Mouse (Mus musculus) midbrain, postnatal 0 days (tissue): ENCODE results near the gene Ino80d. TPM values are rescaled to one million over a fixed set of nuclear protein-coding genes. Genes with fewer than 3 reads are reported as not detected.

Source experiments
- ATAC-seq: fragments of 200-750 bp; cut with Nextera tagmentation; 2 replicates; pipeline ENCODE4 v1.8.0; 2017; ENCODE audit warnings: moderate number of reproducible peaks, mild to moderate bottlenecking, moderate TSS enrichment, moderate library complexity; ENCODE audit not compliant: low FRiP score
- DNase-seq: peaks from one replicate; pipeline ENCODE4 v3.0.0-alpha.2; 2015; ENCODE audit warnings: low spot score
- H3K27ac ChIP-seq: fragments of 300-500 bp; sonication (generic); 2 replicates; pipeline ENCODE4 v1.5.1; 2014; ENCODE audit warnings: low read depth, mild to moderate bottlenecking, low read length, mixed read lengths
- H3K27me3 ChIP-seq: fragments of 300-500 bp; sonication (generic); 2 replicates; pipeline ENCODE4 v1.6.1; 2014; ENCODE audit warnings: low read length, control low read depth, mixed read lengths; ENCODE audit not compliant: insufficient read depth
- H3K36me3 ChIP-seq: fragments of 300-500 bp; sonication (generic); 2 replicates; pipeline ENCODE4 v1.6.1; 2014; ENCODE audit warnings: low read length, control low read depth, mixed read lengths; ENCODE audit not compliant: insufficient read depth
- H3K4me1 ChIP-seq: fragments of 300-500 bp; sonication (generic); 2 replicates; pipeline ENCODE4 v1.6.1; 2014; ENCODE audit warnings: mild to moderate bottlenecking, control low read depth, antibody characterized with exemption, low read length, mixed read lengths; ENCODE audit not compliant: insufficient read depth
- H3K4me2 ChIP-seq: fragments of 300-500 bp; sonication (generic); 2 replicates; pipeline ENCODE4 v1.6.1; 2014; ENCODE audit warnings: low read depth, mild to moderate bottlenecking, low read length, mixed read lengths; ENCODE audit not compliant: poor library complexity, severe bottlenecking
- H3K4me3 ChIP-seq: fragments of 300-500 bp; sonication (generic); 2 replicates; pipeline ENCODE4 v1.5.1; 2014; ENCODE audit warnings: low read depth, mild to moderate bottlenecking, low read length, moderate library complexity
- H3K9ac ChIP-seq: fragments of 300-500 bp; sonication (generic); replicated peaks from 2 replicates; pipeline ENCODE4 v1.6.1; 2014; ENCODE audit warnings: mild to moderate bottlenecking, low read length, moderate library complexity, mixed read lengths; ENCODE audit not compliant: poor library complexity, severe bottlenecking
- H3K9me3 ChIP-seq: fragments of 300-500 bp; sonication (generic); 2 replicates; pipeline ENCODE4 v1.6.1; 2016; ENCODE audit warnings: low read length, control low read depth
- CTCF ChIP-seq: IDR thresholded peaks from 2 replicates; pipeline ENCODE4 v1.5.1; 2016; ENCODE audit warnings: antibody characterized with exemption, mild to moderate bottlenecking
- WGBS: fragments of 180-500 bp; shearing (Covaris S2); extraction: QIAGEN DNeasy Blood & Tissue Kit; methylation state at CpG from one replicate; pipeline ENCODE4 v1.1.7; 2014; 5-methylcytosine and 5-hydroxymethylcytosine counted together
- polyA plus RNA-seq: library from polyadenylated mRNA; unstranded; fragments of >200 nt; fragmentation: Nextera tagmentation; extraction: Ambion mirVana; gene quantifications from 2 replicates; pipeline ENCODE4 v1.2.1, GENCODE M21; 2015
- total RNA-seq: library from RNA; depleted of rRNA; stranded (reverse); fragments of >200 nt; gene quantifications from 2 replicates; pipeline ENCODE4 v1.2.3, GENCODE M21; 2014

Ino80d gene
- total and polyA plus RNA-seq, 2 experiments from 2014 or later, result 7.3 to 11.0 TPM

DNA sequence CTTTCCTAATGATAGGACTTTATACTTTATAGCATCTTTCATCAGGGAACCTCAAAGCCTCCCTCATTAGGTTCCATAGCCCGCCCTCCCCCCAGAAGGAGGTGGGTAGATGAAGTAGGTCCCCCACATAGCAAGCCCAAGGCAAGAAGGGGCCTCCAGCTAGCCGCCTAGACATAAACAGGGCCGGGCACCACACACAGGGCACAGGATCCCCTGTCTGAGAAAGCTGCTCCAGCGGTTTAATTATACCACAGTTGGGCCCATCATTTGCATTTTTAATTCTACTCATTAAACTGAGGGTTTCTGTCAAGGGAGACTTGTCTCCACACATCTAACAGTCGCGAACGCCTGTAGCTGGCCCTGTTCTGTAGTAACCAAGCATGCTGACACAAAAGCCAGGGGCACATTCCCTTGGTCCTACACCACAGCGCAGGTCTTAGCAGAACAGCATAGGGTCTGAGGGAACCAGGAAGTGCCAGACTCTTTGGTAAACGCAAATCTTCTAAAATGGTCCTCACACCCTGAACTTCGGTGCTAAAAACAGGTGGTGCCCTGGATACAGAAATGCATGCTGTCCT is 179.6 kb downstream of the Ino80d start:
- ATAC-seq, result no peak
- Histone ChIP-seq H3K9me3 (no peaks in the 10 kb centered on the region), H3K27me3 (peaks cover 4% of the 10 kb centered on the region; the same call in 1 of the 2 replicates), H3K9ac (no peak overlapping the region), H3K4me3 (no peak overlapping the region), H3K27ac (peak overlapping the region; percentile 55), H3K36me3 (no peaks in the 10 kb centered on the region), H3K4me2 (no peak overlapping the region), H3K4me1 (peaks cover 15% of the 10 kb centered on the region)
- 58% methylated on average over 10 of the region's 10 CpGs for whole genome bisulfite sequencing
- no peak for DNase-seq
- TF ChIP-seq CTCF, result no peak

DNA sequence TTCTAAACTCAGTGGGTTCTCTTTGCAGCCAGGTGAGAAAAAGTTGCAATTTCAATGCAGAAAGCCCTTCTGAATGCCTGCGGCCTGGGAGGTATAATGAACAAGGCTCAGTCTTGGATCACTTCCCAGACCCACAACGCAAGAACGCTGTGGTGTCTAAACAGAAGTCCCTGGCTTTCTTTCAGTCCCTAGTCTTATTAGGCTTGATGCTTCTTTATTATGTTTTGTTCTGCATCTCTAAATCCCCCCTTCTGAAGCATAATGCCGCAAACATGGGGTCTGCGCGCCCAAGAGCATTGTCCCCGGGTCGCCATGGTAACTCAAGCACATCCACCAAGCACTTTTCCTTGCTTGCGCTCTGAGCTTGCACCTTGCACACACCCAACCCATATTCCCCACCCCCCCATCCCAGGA is 180.4 kb downstream of the Ino80d start:
- Histone ChIP-seq H3K9ac (no peak overlapping the region; the same call in 1 of the 2 replicates), H3K27me3 (peaks cover 4% of the 10 kb centered on the region; the same call in 1 of the 2 replicates), H3K36me3 (no peaks in the 10 kb centered on the region), H3K4me3 (no peak overlapping the region), H3K27ac (peak overlapping the region; percentile 55), H3K4me1 (peaks cover 15% of the 10 kb centered on the region), H3K4me2 (peak overlapping the region; percentile 31), H3K9me3 (no peaks in the 10 kb centered on the region)
- no peak for TF ChIP-seq CTCF
- ATAC-seq (peak; percentile 74), DNase-seq (peak; percentile 79)
- WGBS, result 8% methylated on average over 9 of the region's 9 CpGs

DNA sequence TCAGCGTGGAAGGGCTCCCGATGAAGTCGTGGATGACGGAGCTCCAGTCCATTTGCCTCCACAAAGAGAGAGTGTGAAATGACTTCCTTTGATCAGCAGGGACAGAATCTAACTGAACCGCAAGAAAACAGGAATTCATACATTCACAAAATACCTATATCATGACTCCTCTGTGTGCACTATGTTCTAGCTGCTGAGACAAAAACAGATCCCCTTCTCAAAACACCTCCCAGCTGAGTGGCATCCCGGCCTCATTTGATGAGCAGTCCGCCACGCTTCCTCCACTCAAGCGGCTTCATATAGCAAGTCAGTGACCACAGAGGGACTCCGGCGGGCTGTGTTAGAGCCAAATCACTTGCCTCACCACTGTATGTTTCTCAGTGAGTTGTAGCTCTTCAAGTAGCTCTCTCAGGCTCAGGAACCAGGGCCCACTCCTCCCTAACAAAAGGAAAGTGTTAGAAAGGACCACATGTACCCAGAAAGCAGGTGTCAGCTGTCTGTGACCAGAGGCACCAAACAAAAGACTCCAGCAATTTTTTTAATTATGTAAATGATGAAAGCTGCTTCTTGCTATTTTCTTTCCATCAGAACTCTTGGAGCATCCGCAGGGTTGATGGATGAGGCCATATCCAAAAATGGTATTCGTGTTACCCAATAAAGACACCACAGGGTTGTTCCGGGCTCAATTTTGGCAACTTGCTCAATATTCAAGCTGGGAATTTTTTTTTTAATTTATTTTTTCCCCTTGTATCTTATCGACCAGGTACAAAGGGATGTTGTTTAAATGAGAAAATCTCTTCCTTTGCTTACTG is 181.0 kb downstream of the Ino80d start:
- 34% methylated on average over 15 of the region's 15 CpGs for WGBS
- H3K4me2 ChIP-seq, result no peak overlapping the region; the same call in 1 of the 2 replicates
- peaks cover 4% of the 10 kb centered on the region; the same call in 1 of the 2 replicates for H3K27me3 ChIP-seq
- H3K27ac ChIP-seq, result peak overlapping the region; percentile 32; the same call in 1 of the 2 replicates
- H3K4me1 ChIP-seq, result peaks cover 15% of the 10 kb centered on the region
- no peak for TF ChIP-seq CTCF
- ATAC-seq (no peak), DNase-seq (peak; percentile 51)
- H3K4me3 ChIP-seq, result no peak overlapping the region
- no peaks in the 10 kb centered on the region for H3K9me3 ChIP-seq
- no peaks in the 10 kb centered on the region for H3K36me3 ChIP-seq
- H3K9ac ChIP-seq, result no peak overlapping the region

DNA sequence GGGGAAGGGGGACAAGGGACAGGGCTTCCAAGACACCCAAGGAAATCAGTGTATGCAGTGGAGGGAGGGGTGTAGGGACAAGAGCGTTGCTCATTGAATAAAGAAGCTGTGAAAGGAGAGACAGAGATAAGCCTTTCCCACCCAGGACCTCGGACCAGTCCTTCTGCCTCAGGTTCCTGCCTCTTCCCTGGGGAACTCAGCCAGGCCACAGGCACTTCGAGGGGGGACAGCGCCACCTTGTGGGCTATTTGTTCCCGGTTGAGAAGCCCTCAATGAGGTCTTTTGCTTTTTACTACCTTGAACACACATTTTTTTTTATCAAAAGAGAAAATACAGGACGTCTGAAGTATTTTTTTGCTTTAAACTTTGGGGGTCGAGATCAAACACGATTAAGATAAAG is 185.0 kb downstream of the Ino80d start:
- 4% methylated on average over 8 of the region's 8 CpGs for WGBS
- Histone ChIP-seq H3K36me3 (no peaks in the 10 kb centered on the region), H3K27me3 (peaks cover 4% of the 10 kb centered on the region; the same call in 1 of the 2 replicates), H3K4me1 (peaks cover 12% of the 10 kb centered on the region), H3K9ac (no peak overlapping the region), H3K4me3 (no peak overlapping the region), H3K9me3 (no peaks in the 10 kb centered on the region), H3K4me2 (no peak overlapping the region), H3K27ac (no peak overlapping the region)
- DNase-seq (peak; percentile 59), ATAC-seq (no peak)
- TF ChIP-seq CTCF, result peak; percentile 76

DNA sequence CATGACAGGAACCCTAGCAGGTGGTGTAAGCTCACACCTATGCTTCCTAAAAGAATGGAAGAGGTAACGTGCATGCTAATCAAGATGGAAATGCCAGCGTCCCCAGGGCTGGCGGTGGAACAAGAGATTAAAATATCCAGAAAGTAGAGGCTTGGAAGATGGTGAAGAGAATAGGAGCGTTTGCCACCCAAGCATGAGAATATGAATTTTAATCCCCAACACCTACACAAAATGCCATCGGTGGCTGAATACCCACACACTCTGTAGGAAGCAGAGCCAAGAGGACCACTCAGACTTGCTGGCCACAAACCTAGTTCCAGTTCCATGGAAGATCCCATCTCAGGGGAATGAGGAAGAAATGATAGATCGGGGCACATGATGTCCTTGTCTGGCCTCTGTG is 195.2 kb downstream of the Ino80d start:
- H3K9ac ChIP-seq, result no peak overlapping the region
- no peaks in the 10 kb centered on the region for H3K9me3 ChIP-seq
- DNase-seq (no peak), ATAC-seq (no peak)
- H3K36me3 ChIP-seq, result no peaks in the 10 kb centered on the region
- H3K4me1 ChIP-seq, result no peaks in the 10 kb centered on the region
- no peak overlapping the region for H3K27ac ChIP-seq
- no peak overlapping the region for H3K4me2 ChIP-seq
- no peak overlapping the region for H3K4me3 ChIP-seq
- H3K27me3 ChIP-seq, result no peaks in the 10 kb centered on the region
- TF ChIP-seq CTCF, result no peak
- WGBS, result 92% methylated on average over 6 of the region's 6 CpGs

DNA sequence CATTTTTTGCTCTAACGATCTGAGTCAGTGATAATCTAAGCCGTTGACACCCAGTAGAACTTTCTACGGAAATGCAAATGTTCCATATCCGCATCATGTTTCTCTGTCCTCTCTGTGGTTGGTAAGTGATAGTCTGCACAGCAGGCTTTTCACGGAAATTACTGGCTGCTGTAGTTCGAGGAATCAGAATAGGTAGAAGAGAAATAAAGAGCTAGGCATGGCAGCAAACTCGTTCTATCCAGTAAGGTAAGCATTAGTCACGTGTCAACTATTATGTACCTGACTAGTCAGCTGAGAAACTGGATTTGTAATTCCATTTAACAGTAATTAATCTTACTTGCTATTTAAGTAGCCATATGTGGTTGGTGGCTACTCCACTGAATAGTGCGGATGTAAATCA is 197.9 kb downstream of the Ino80d start:
- no peak for TF ChIP-seq CTCF
- 69% methylated on average over 9 of the region's 9 CpGs for WGBS
- Histone ChIP-seq H3K9ac (no peak overlapping the region), H3K27me3 (no peaks in the 10 kb centered on the region), H3K4me3 (no peak overlapping the region), H3K4me1 (no peaks in the 10 kb centered on the region), H3K27ac (no peak overlapping the region), H3K4me2 (no peak overlapping the region), H3K36me3 (no peaks in the 10 kb centered on the region), H3K9me3 (no peaks in the 10 kb centered on the region)
- ATAC-seq (no peak), DNase-seq (no peak)
